Mouse (Mus musculus): ENCODE measurements around the gene Fggy.

Fggy gene

GRCm38 (mm10) chr4:95784146-95784895 is 227.0 kb downstream of the Fggy start:
- CTCF ChIA-PET: no interaction called here

- CTCF ChIA-PET: no interaction called here
Measured at GRCm38 (mm10) chr4:95787609-95788008, 230.3 kb downstream of the Fggy start.

GRCm38 (mm10) chr4:95788867-95789266 is 231.6 kb downstream of the Fggy start:
- CTCF ChIA-PET: no interaction called here

- CTCF ChIA-PET: no interaction called here
Measured at GRCm38 (mm10) chr4:95791913-95792475, 234.7 kb downstream of the Fggy start.

GRCm38 (mm10) chr4:95793647-95794328 is 236.5 kb downstream of the Fggy start:
- CTCF ChIA-PET: interaction anchor here (0.7 kb wide), 1 partner anchor 57 kb away, joined by 5 read pairs; no protein-coding TSS in a partner anchor

- CTCF ChIA-PET: no interaction called here
Measured at GRCm38 (mm10) chr4:95794651-95795050, 237.3 kb downstream of the Fggy start.

GRCm38 (mm10) chr4:95795283-95795682 is 238.0 kb downstream of the Fggy start:
- CTCF ChIA-PET: no interaction called here

GRCm38 (mm10) chr4:95819650-95820049 is 262.3 kb downstream of the Fggy start:
- CTCF ChIA-PET: no interaction called here

GRCm38 (mm10) chr4:95821906-95822579 is 264.7 kb downstream of the Fggy start:
- CTCF ChIA-PET: no interaction called here

- CTCF ChIA-PET: no interaction called here
Measured at GRCm38 (mm10) chr4:95828164-95828563, 270.9 kb downstream of the Fggy start.

GRCm38 (mm10) chr4:95830320-95830719 is 273.0 kb downstream of the Fggy start:
- CTCF ChIA-PET: no interaction called here

- CTCF ChIA-PET: no interaction called here
Measured at GRCm38 (mm10) chr4:95839860-95840259, 282.6 kb downstream of the Fggy start.

- CTCF ChIA-PET: no interaction called here
Measured at GRCm38 (mm10) chr4:95840389-95841053, 283.2 kb downstream of the Fggy start.

- CTCF ChIA-PET: no interaction called here
Measured at GRCm38 (mm10) chr4:95845981-95846617, 288.8 kb downstream of the Fggy start.

GRCm38 (mm10) chr4:95847219-95847618 is 289.9 kb downstream of the Fggy start:
- CTCF ChIA-PET: no interaction called here

- CTCF ChIA-PET: interaction anchor here (0.6 kb wide), 1 partner anchor 506 kb away, joined by 6 read pairs; no protein-coding TSS in a partner anchor
Measured at GRCm38 (mm10) chr4:95847664-95848063, 290.4 kb downstream of the Fggy start.

- CTCF ChIA-PET: interaction anchor here (0.6 to 0.7 kb wide), 2 partner anchors 18 to 728 kb away, joined by 3 to 7 read pairs; no protein-coding TSS in a partner anchor
Measured at GRCm38 (mm10) chr4:95849497-95849896, 292.2 kb downstream of the Fggy start.

- CTCF ChIA-PET: interaction anchor here (0.7 to 0.8 kb wide), 2 partner anchors 19 to 855 kb away, joined by 3 to 12 read pairs; no protein-coding TSS in a partner anchor
Measured at GRCm38 (mm10) chr4:95850044-95850739, 292.9 kb downstream of the Fggy start.

GRCm38 (mm10) chr4:95852257-95852656 is 294.9 kb downstream of the Fggy start:
- CTCF ChIA-PET: no interaction called here

GRCm38 (mm10) chr4:95856008-95856407 is 298.7 kb downstream of the Fggy start:
- CTCF ChIA-PET: no interaction called here

- CTCF ChIA-PET: no interaction called here
Measured at GRCm38 (mm10) chr4:95860601-95861000, 303.3 kb downstream of the Fggy start.

Data from spleen, embryonic (tissue).